Mouse (Mus musculus) bone marrow macrophage, adult 2 months (primary cell): ENCODE measurements around the gene Nectin1. TPM values are rescaled to one million over a fixed set of nuclear protein-coding genes. Genes with fewer than 3 reads are reported as not detected.
A peak's percentile ranks its signal among the peaks of the same experiment; 100 is the strongest.

Source experiments
- H3K27ac ChIP-seq: 2 replicates; pipeline ENCODE4 v1.5.1; 2012; ENCODE audit warnings: low read depth, low read length; ENCODE audit not compliant: insufficient read depth
- H3K4me1 ChIP-seq: 2 replicates; pipeline ENCODE4 v1.6.1; 2012; ENCODE audit warnings: low read length; ENCODE audit not compliant: control insufficient read depth, insufficient read depth
- H3K4me3 ChIP-seq: 2 replicates; pipeline ENCODE4 v1.5.1; 2012; ENCODE audit warnings: mild to moderate bottlenecking, low read length, moderate library complexity; ENCODE audit not compliant: insufficient read depth
- CTCF ChIP-seq: IDR thresholded peaks from 2 replicates; pipeline ENCODE4 v1.5.1; 2012; ENCODE audit warnings: low read depth, mild to moderate bottlenecking, low read length, moderate library complexity
- POLR2A ChIP-seq: IDR thresholded peaks from 2 replicates; pipeline ENCODE4 v1.6.1; 2012; ENCODE audit warnings: mild to moderate bottlenecking, low read depth, low read length, borderline replicate concordance
- polyA plus RNA-seq: library from polyadenylated mRNA; stranded (reverse); fragments of >200 nt; gene quantifications from 2 replicates; pipeline ENCODE4 v1.2.4, GENCODE M21; 2012; ENCODE audit not compliant: missing spikeins, insufficient read depth, insufficient read length

Nectin1 gene
- 12.6 and 12.9 TPM in 2 replicates for polyA plus RNA-seq

- Histone ChIP-seq H3K4me1 (no peaks in the 10 kb centered on the region), H3K27ac (no peak within 1 kb of the TSS), H3K4me3 (peak within 1 kb of the TSS; percentile 45)
- peak; percentile 85 for TF ChIP-seq CTCF
- TF ChIP-seq POLR2A: no peak
Observed at GRCm38 (mm10) chr9:43743647-43744137, at the start of gene Nectin1. Gene Nectin1, plus strand, starts transcription at chr9:43743984.

DNA sequence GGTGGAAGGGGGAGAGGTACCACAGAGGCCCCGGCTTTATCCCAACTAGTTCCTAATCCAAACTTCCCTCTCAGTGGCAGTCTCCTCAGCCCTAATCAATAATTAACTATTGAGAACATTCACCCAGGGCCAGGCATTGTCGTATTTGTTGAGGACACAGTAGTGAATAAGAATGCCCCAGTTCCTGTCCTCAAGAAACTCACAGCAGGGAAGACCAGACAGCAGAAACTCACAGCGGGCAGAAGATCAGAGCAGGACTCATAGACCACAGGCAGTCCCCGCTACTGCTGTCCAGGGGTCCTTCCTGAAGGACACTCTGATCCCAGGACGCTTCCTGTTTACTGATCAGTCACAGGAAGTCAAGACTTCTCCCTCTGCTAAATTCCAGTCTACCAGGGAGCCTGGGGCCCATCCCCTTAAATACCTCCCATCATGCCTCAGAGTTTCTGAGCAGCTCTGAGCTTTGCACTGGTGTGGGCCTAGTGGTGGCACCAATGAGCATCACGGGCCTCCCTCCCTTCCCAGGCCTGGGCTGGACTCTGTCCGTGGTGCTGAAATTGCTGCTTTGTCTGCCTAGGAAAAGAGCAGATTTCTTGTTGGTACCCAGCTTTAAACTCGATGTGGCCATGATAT is 45.6 kb upstream of the Nectin1 start:
- Histone ChIP-seq H3K27ac (no peak overlapping the region), H3K4me1 (no peaks in the 10 kb centered on the region), H3K4me3 (no peak overlapping the region)
- TF ChIP-seq CTCF (no peak), POLR2A (no peak)

- Histone ChIP-seq H3K27ac (no peak overlapping the region), H3K4me1 (no peaks in the 10 kb centered on the region), H3K4me3 (no peak overlapping the region)
- TF ChIP-seq CTCF: no peak
- TF ChIP-seq POLR2A: no peak
Observed at GRCm38 (mm10) chr9:43698841-43699240, 44.9 kb upstream of the Nectin1 start.

DNA sequence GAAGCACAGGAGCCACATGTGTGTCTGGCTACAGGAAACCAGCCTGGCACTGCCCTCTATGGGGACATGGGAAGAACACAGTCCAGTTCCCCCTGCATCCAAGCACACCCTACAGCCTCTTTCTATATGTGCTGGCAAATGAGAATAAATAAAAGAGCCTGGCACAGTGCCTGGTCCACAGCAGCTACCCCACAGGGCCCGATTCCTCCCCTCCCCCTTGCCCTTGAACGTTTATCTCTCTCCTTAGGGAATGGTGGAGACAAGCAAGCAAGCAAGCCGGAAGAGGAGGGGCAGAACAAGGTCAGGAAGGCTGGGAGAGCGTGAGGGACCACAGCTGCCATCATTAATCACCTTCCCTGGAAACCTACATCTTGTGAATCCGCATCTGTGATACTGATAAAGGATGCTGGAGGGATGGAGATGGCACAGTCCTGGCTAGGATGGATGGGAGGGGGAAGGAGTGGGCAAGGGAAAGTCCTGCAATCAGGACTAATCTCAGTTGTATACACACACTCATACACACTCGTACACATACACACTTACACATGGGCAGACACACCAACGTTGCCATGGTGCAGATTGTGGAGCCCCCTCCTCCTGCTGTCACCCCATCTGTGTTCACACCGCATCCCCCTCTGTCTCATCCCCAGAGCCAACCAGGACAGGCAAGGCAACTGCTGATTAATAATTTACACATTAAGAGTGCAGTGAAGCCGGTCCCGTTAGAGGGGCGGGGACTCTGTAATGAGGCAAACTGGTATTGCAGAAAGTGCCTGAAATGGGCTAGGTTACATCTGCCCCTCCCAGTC is 44.2 kb upstream of the Nectin1 start:
- no peaks in the 10 kb centered on the region for H3K4me1 ChIP-seq
- TF ChIP-seq CTCF (no peak), POLR2A (no peak)
- H3K4me3 ChIP-seq: no peak overlapping the region
- H3K27ac ChIP-seq: no peak overlapping the region

DNA sequence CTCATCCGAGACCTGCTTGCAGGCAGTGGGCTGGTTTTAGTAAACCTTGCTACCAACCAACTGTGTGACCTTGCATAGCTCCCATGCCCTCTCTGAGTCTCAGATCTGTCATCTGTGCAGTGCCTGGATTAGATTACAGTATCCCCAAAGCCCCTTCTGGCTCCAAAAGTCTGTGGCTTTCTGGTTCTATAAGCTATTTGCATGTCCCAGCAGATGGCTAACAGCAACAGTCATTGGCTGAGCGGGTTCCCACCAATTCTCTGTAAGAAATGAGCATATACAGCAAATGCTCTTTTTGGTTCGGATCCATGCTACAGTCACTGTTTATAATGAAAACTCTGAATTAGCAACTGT is 43.6 kb upstream of the Nectin1 start:
- H3K4me3 ChIP-seq: no peak overlapping the region
- no peak overlapping the region for H3K27ac ChIP-seq
- TF ChIP-seq CTCF (no peak), POLR2A (no peak)

DNA sequence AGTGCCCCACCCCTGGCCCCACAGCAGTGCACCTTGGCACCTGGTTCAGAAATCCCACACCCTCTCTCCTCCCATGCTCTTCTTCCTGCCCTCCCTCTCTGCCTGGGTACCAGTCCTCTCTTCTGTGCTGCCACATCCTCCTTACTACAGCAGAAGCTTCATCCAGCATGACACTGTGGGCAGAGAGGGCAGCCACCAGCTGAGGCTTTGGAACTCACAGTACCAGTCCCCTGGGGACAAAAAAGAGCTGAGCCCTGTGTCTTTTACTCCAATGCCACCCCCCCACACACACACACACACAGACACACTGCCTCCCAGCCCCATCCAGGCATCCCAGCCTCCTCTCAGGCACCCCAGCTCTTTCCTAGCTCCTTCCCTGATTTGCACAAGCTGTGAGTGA is 42.0 kb upstream of the Nectin1 start:
- H3K27ac ChIP-seq: no peak overlapping the region
- H3K4me1 ChIP-seq: no peaks in the 10 kb centered on the region
- TF ChIP-seq POLR2A: no peak
- TF ChIP-seq CTCF: no peak
- H3K4me3 ChIP-seq: no peak overlapping the region

More for the DNA sequence above, 43.6 kb upstream of the Nectin1 start:
- no peaks in the 10 kb centered on the region for H3K4me1 ChIP-seq

- no peak overlapping the region for H3K27ac ChIP-seq
- H3K4me1 ChIP-seq: no peaks in the 10 kb centered on the region
- H3K4me3 ChIP-seq: no peak overlapping the region
- TF ChIP-seq POLR2A (no peak), CTCF (no peak)
Observed at GRCm38 (mm10) chr9:43707571-43707970, 36.2 kb upstream of the Nectin1 start.

- H3K4me1 ChIP-seq: no peaks in the 10 kb centered on the region
- TF ChIP-seq CTCF (no peak), POLR2A (no peak)
- no peak overlapping the region for H3K27ac ChIP-seq
- H3K4me3 ChIP-seq: no peak overlapping the region
Observed at GRCm38 (mm10) chr9:43708715-43709114, 35.1 kb upstream of the Nectin1 start.

DNA sequence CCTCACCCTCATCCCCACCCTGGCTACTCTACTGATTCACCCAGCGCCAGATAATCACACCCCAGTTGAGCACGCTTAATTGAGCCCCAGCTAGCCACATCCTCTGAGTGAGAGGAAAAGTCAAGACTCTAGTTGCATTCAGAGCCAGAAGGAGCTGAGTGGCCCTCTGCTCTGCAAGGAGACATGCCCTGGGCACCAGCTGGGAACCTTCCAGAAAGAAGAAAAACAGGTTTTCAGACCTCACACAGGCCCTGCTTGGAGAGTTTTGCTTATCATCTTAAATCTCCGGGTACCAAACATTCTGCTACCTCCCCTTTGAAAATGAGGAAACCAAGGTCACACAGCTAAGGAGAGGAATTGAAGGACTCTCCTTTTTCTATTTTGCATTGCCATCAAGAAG is 30.4 kb upstream of the Nectin1 start:
- Histone ChIP-seq H3K4me3 (no peak overlapping the region), H3K27ac (no peak overlapping the region), H3K4me1 (no peaks in the 10 kb centered on the region)
- TF ChIP-seq CTCF: no peak

GRCm38 (mm10) chr9:43719407-43719839 is 24.4 kb upstream of the Nectin1 start:
- H3K27ac ChIP-seq: no peak overlapping the region
- H3K4me1 ChIP-seq: no peaks in the 10 kb centered on the region
- no peak overlapping the region for H3K4me3 ChIP-seq
- TF ChIP-seq CTCF: no peak
- TF ChIP-seq POLR2A: no peak
